Mouse (Mus musculus): ENCODE data around the gene Mettl27.

- TF ChIP-seq POLR2A (IDR thresholded peaks at IDR 0.05; ENCODE audit: control insufficient read depth, extremely low read depth, insufficient read depth, low read length, poor library complexity) (no peak), CTCF (IDR thresholded peaks at IDR 0.05; ENCODE audit: borderline replicate concordance, control insufficient read depth, extremely low read depth, insufficient read depth, low read length, poor library complexity) (no peak)
These were observed 35.2 kb upstream of the Mettl27 start for GRCm38 (mm10) chr5:134896965-134897364.
